Mouse (Mus musculus): ENCODE measurements around the gene Cd7.
"Not testable (repeated sequence)": the region's sequence is repeated elsewhere in the genome, so short reads cannot be mapped to it uniquely, and the experiment has no call there.

Gene Cd7

GRCm38 (mm10) chr11:121047826-121048399 lies 8.7 kb upstream of the Cd7 start:
- DNase-seq (ENCODE audit: low spot score in 2 of 2), result no peak

- no peak for DNase-seq (ENCODE audit: low spot score in 2 of 2)
Measured at GRCm38 (mm10) chr11:121045286-121045685, 6.1 kb upstream of the Cd7 start.

- DNase-seq (ENCODE audit: low spot score in 2 of 2), result not testable (repeated sequence)
Measured at GRCm38 (mm10) chr11:121043025-121043424, 3.8 kb upstream of the Cd7 start.

- DNase-seq (ENCODE audit: low spot score in 2 of 2), result no peak
Measured at GRCm38 (mm10) chr11:121042480-121042879, 3.3 kb upstream of the Cd7 start.

- no peak for DNase-seq (ENCODE audit: low spot score in 2 of 2)
Measured at GRCm38 (mm10) chr11:121041636-121042035, 2.4 kb upstream of the Cd7 start.

- peak; percentile 76 to 88 for DNase-seq (ENCODE audit: low spot score in 2 of 2)
Measured at GRCm38 (mm10) chr11:121041212-121041611, 2.0 kb upstream of the Cd7 start.

- no peak for DNase-seq (ENCODE audit: low spot score in 2 of 2)
Measured at GRCm38 (mm10) chr11:121038366-121039240, 615 bp downstream of the Cd7 start.

- no peak for DNase-seq (ENCODE audit: low spot score in 2 of 2)
Measured at GRCm38 (mm10) chr11:121033118-121033517, 6.1 kb downstream of the Cd7 start.

- no peak for DNase-seq (ENCODE audit: low spot score in 2 of 2)
Measured at GRCm38 (mm10) chr11:121027259-121027658, 12.0 kb downstream of the Cd7 start.

GRCm38 (mm10) chr11:121024163-121024562 lies 15.1 kb downstream of the Cd7 start:
- no peak for DNase-seq (ENCODE audit: low spot score in 2 of 2)

GRCm38 (mm10) chr11:121019501-121019900 lies 19.7 kb downstream of the Cd7 start:
- DNase-seq (ENCODE audit: low spot score in 2 of 2), result no peak

GRCm38 (mm10) chr11:121017703-121018102 lies 21.5 kb downstream of the Cd7 start:
- peak; percentile 35 to 37 for DNase-seq (ENCODE audit: low spot score in 2 of 2)

GRCm38 (mm10) chr11:121015472-121015871 lies 23.7 kb downstream of the Cd7 start:
- no peak for DNase-seq (ENCODE audit: low spot score in 2 of 2)

- peak; percentile 13 to 28 for DNase-seq (ENCODE audit: low spot score in 2 of 2)
Measured at GRCm38 (mm10) chr11:121014896-121015300, 24.3 kb downstream of the Cd7 start.

GRCm38 (mm10) chr11:121013656-121014055 lies 25.6 kb downstream of the Cd7 start:
- no peak for DNase-seq (ENCODE audit: low spot score in 2 of 2)

GRCm38 (mm10) chr11:121010044-121010755 lies 29.0 kb downstream of the Cd7 start:
- no peak for DNase-seq (ENCODE audit: low spot score in 2 of 2)

GRCm38 (mm10) chr11:121006184-121006583 lies 33.0 kb downstream of the Cd7 start:
- no peak for DNase-seq (ENCODE audit: low spot score in 2 of 2)

- no peak for DNase-seq (ENCODE audit: low spot score in 2 of 2)
Measured at GRCm38 (mm10) chr11:121004281-121004680, 34.9 kb downstream of the Cd7 start.

GRCm38 (mm10) chr11:121001966-121002365 lies 37.3 kb downstream of the Cd7 start:
- DNase-seq (ENCODE audit: low spot score in 2 of 2), result no peak

- DNase-seq (ENCODE audit: low spot score in 2 of 2), result no peak
Measured at GRCm38 (mm10) chr11:120994741-120995140, 44.5 kb downstream of the Cd7 start.

- DNase-seq (ENCODE audit: low spot score in 2 of 2), result no peak
Measured at GRCm38 (mm10) chr11:120993586-120993985, 45.6 kb downstream of the Cd7 start.

GRCm38 (mm10) chr11:120993080-120993479 lies 46.1 kb downstream of the Cd7 start:
- DNase-seq (ENCODE audit: low spot score in 2 of 2), result no peak

GRCm38 (mm10) chr11:120991791-120992190 lies 47.4 kb downstream of the Cd7 start:
- no peak for DNase-seq (ENCODE audit: low spot score in 2 of 2)

Measured in frontal cortex, postnatal 25 days (tissue).